Mouse (Mus musculus) erythroblast, embryonic 14.5 days (primary cell): ENCODE results near the gene Cadm4. TPM values are rescaled to one million over a fixed set of nuclear protein-coding genes. Genes with fewer than 3 reads are reported as not detected.
"Not testable (repeated sequence)": the region's sequence is repeated elsewhere in the genome, so short reads cannot be mapped to it uniquely, and the experiment has no call there.

Experiments
- H3K27me3 ChIP-seq: 2 replicates; pipeline ENCODE4 v1.6.1; 2012; ENCODE audit warnings: inconsistent platforms; ENCODE audit not compliant: control insufficient read depth
- H3K36me3 ChIP-seq: 2 replicates; pipeline ENCODE4 v1.6.1; 2012; ENCODE audit warnings: mild to moderate bottlenecking, inconsistent platforms; ENCODE audit not compliant: control insufficient read depth
- H3K4me1 ChIP-seq: 2 replicates; pipeline ENCODE4 v1.6.1; 2012; ENCODE audit warnings: inconsistent platforms; ENCODE audit not compliant: control insufficient read depth
- H3K4me3 ChIP-seq: replicated peaks from 2 replicates; pipeline ENCODE3; 2012; ENCODE audit warnings: moderate library complexity, mild to moderate bottlenecking, inconsistent platforms
- H3K9me3 ChIP-seq: 2 replicates; pipeline ENCODE4 v1.6.1; 2012; ENCODE audit warnings: low read length, inconsistent platforms, mixed read lengths; ENCODE audit not compliant: control insufficient read depth
- GATA1 ChIP-seq: IDR thresholded peaks from 2 replicates; pipeline ENCODE4 v1.6.1; 2012; ENCODE audit warnings: low read length, inconsistent platforms, mixed read lengths
- TAL1 ChIP-seq: IDR thresholded peaks from 3 replicates; pipeline ENCODE4 v1.6.1; 2012; ENCODE audit warnings: low read length, inconsistent platforms, mixed read lengths
- polyA plus RNA-seq: library from polyadenylated mRNA; stranded (reverse); fragments of >175 nt; gene quantifications from 2 replicates; pipeline ENCODE4 v1.2.3, GENCODE M21; 2012

Cadm4 gene
- polyA plus RNA-seq, 1 experiment = 0.01 TPM

- no peaks in the 10 kb centered on the region for H3K36me3 ChIP-seq
- no peak overlapping the region for H3K4me3 ChIP-seq
- TF ChIP-seq GATA1 (no peak), TAL1 (no peak)
- no peaks in the 10 kb centered on the region for H3K9me3 ChIP-seq
- no peaks in the 10 kb centered on the region for H3K4me1 ChIP-seq
- H3K27me3 ChIP-seq = peaks cover 2% of the 10 kb centered on the region; the same call in 1 of the 2 replicates
These were observed 37.3 kb downstream of the Cadm4 start for GRCm38 (mm10) chr7:24519130-24519529.

GRCm38 (mm10) chr7:24520054-24520453 is 38.2 kb downstream of the Cadm4 start:
- H3K36me3 ChIP-seq, H3K4me3 ChIP-seq, H3K4me1 ChIP-seq, H3K9me3 ChIP-seq, H3K27me3 ChIP-seq: not testable (repeated sequence)

- Histone ChIP-seq H3K27me3 (peaks cover 2% of the 10 kb centered on the region; the same call in 1 of the 2 replicates), H3K9me3 (no peaks in the 10 kb centered on the region), H3K4me1 (0 out of 2 replicates have a peak, but pooled peaks cover 2% of the 10 kb centered on the region), H3K4me3 (no peak overlapping the region), H3K36me3 (no peaks in the 10 kb centered on the region)
- no peak for TF ChIP-seq TAL1
- no peak for TF ChIP-seq GATA1
These were observed 41.0 kb downstream of the Cadm4 start for GRCm38 (mm10) chr7:24522805-24523204.

- no peak for TF ChIP-seq TAL1
- TF ChIP-seq GATA1 = no peak
These were observed 41.9 kb downstream of the Cadm4 start for GRCm38 (mm10) chr7:24523723-24524122.

GRCm38 (mm10) chr7:24524978-24525377 is 43.2 kb downstream of the Cadm4 start:
- Histone ChIP-seq H3K4me3 (no peak overlapping the region), H3K36me3 (no peaks in the 10 kb centered on the region), H3K27me3 (peaks cover 2% of the 10 kb centered on the region; the same call in 1 of the 2 replicates), H3K9me3 (no peaks in the 10 kb centered on the region), H3K4me1 (peaks cover 16% of the 10 kb centered on the region)
- TF ChIP-seq GATA1 = no peak
- no peak for TF ChIP-seq TAL1

More at GRCm38 (mm10) chr7:24523723-24524122, 41.9 kb downstream of the Cadm4 start:
- H3K27me3 ChIP-seq = peaks cover 2% of the 10 kb centered on the region; the same call in 1 of the 2 replicates
- H3K4me3 ChIP-seq = no peak overlapping the region
- H3K36me3 ChIP-seq = no peaks in the 10 kb centered on the region
- peaks cover 3% of the 10 kb centered on the region for H3K4me1 ChIP-seq
- no peaks in the 10 kb centered on the region for H3K9me3 ChIP-seq

GRCm38 (mm10) chr7:24525686-24526420 is 44.0 kb downstream of the Cadm4 start:
- TF ChIP-seq GATA1 (no peak), TAL1 (no peak)
- H3K4me1 ChIP-seq = peaks cover 24% of the 10 kb centered on the region
- H3K9me3 ChIP-seq = no peaks in the 10 kb centered on the region

GRCm38 (mm10) chr7:24528861-24529260 is 47.0 kb downstream of the Cadm4 start:
- 0 out of 2 replicates have a peak, but pooled peaks cover 4% of the 10 kb centered on the region for H3K9me3 ChIP-seq
- H3K4me1 ChIP-seq = peaks cover 42% of the 10 kb centered on the region
- H3K27me3 ChIP-seq = no peaks in the 10 kb centered on the region
- H3K36me3 ChIP-seq = peaks cover 8% of the 10 kb centered on the region
- H3K4me3 ChIP-seq = no peak overlapping the region
- TF ChIP-seq GATA1 (no peak), TAL1 (no peak)

More at GRCm38 (mm10) chr7:24525686-24526420, 44.0 kb downstream of the Cadm4 start:
- Histone ChIP-seq H3K27me3 (peaks cover 2% of the 10 kb centered on the region; the same call in 1 of the 2 replicates), H3K4me3 (no peak overlapping the region), H3K36me3 (no peaks in the 10 kb centered on the region)

DNA sequence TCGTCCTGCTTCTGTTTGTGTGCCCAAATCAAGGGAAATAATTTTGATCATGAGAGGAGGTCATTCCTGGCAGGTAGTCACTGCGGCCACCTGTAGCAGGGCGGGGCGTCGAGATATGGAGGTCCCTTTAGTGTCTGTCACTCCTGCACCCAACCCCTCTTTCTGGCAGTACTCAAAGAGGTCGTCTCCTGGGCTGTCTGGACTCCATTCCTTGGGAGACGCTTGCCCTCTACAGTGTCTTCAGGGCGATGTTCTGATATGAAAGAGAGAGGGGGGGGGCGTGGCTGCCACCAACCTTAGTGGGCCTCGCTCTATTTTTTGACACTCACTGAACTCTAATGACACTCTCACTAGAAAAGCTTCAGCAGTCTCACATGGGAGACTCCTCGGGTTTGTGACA is 47.8 kb downstream of the Cadm4 start:
- Histone ChIP-seq H3K9me3 (0 out of 2 replicates have a peak, but pooled peaks cover 6% of the 10 kb centered on the region), H3K36me3 (peaks cover 15% of the 10 kb centered on the region), H3K27me3 (no peaks in the 10 kb centered on the region), H3K4me1 (peaks cover 42% of the 10 kb centered on the region), H3K4me3 (peak overlapping the region; percentile 84)
- no peak for TF ChIP-seq TAL1
- TF ChIP-seq GATA1 = no peak

GRCm38 (mm10) chr7:24530062-24530931 is 48.5 kb downstream of the Cadm4 start, which contains the start of gene Irgq:
TSS of gene Irgq (plus strand) at chr7:24530689.
- peak within 1 kb of the TSS; percentile 84 for H3K4me3 ChIP-seq
- H3K4me1 ChIP-seq = peaks cover 42% of the 10 kb centered on the region
- H3K27me3 ChIP-seq = no peaks in the 10 kb centered on the region
- TF ChIP-seq TAL1 (no peak), GATA1 (no peak)
- H3K9me3 ChIP-seq = 0 out of 2 replicates have a peak, but pooled peaks cover 6% of the 10 kb centered on the region
- H3K36me3 ChIP-seq = peaks cover 15% of the 10 kb centered on the region
